Comparison of ENCODE assay signal across 10 mouse cellular contexts in genomic region chr4:132743992-132744911, GRCm38 (mm10). TPM values are rescaled to one million over a fixed set of nuclear protein-coding genes. Genes with fewer than 3 reads are reported as not detected.
DNase-seq lines count a peak whose midpoint lies in the region; ATAC-seq and TF ChIP-seq lines count a peak whose summit lies in the region.
"Had no signal": no experiment of that assay in that cellular context is flagged by ENCODE, and none has a peak within 500 bp of the region (broad histone marks: within the 10 kb centered on the region; RNA-seq: fewer than 3 reads in every experiment).

No protein-coding gene starts in this region.

- peak; percentile 36 for ATAC-seq in heart, embryonic 14.5 days (ENCODE audit: insufficient number of reproducible peaks, insufficient read depth, low FRiP score, low read depth)
- peak; percentile 72 for ATAC-seq in megakaryocyte-erythroid progenitor cell, adult 5-6 weeks (replicated peaks; ENCODE audit: low FRiP score, low TSS enrichment, poor library complexity, severe bottlenecking)
- ATAC-seq in cerebellum, adult (ENCODE audit: insufficient number of reproducible peaks, low FRiP score, low TSS enrichment): no peak
- ATAC-seq in erythroid progenitor cell, adult 5-6 weeks (replicated peaks; ENCODE audit: low FRiP score, poor library complexity, severe bottlenecking): no peak

- no peaks in the 10 kb centered on the region for H3K27me3 ChIP-seq in heart, embryonic 14.5 days (ENCODE audit: control insufficient read depth, insufficient read depth, low read length)
- H3K27me3 ChIP-seq in cerebellum, adult 2 months (ENCODE audit: control insufficient read depth, insufficient read depth, low read length): no peaks in the 10 kb centered on the region
- H3K27me3 ChIP-seq: heart, embryonic 13.5 days had no signal

- no peak overlapping the region for H3K4me2 ChIP-seq in heart, embryonic 14.5 days (ENCODE audit: low read length)
- H3K4me2 ChIP-seq: heart, embryonic 13.5 days had no signal

- H3K27ac ChIP-seq in heart, embryonic 14.5 days (replicated peaks in 1 of 2; ENCODE audit: control insufficient read depth in 1 of 2, insufficient read depth in 1 of 2, low read depth in 2 of 2, low read length in 2 of 2): 0 out of 4 replicates have a peak overlapping the region, but pooled peaks of 1 of the 2 experiments have one; percentile 2
- H3K27ac ChIP-seq in cerebellum, adult 2 months (ENCODE audit: insufficient read depth, low read length): no peak overlapping the region
- H3K27ac ChIP-seq: heart, embryonic 13.5 days had no signal

- H3K9me3 ChIP-seq in heart, embryonic 14.5 days (ENCODE audit: control insufficient read depth, low read length): no peaks in the 10 kb centered on the region
- H3K9me3 ChIP-seq: heart, embryonic 13.5 days had no signal

- peaks cover 6 to 7% of the 10 kb centered on the region in 2 experiments; a peak in 3 of 4 replicates for H3K4me1 ChIP-seq in heart, embryonic 14.5 days (ENCODE audit: control insufficient read depth in 2 of 2, insufficient read depth in 2 of 2, low read length in 2 of 2)
- no peaks in the 10 kb centered on the region for H3K4me1 ChIP-seq in cerebellum, adult 2 months (ENCODE audit: control insufficient read depth, insufficient read depth, low read length)

- TF ChIP-seq CTCF in cerebellum, adult 2 months (IDR thresholded peaks at IDR 0.05; ENCODE audit: borderline replicate concordance, insufficient read depth, low read depth, low read length): no peak

- no peak overlapping the region for H3K4me3 ChIP-seq in heart, embryonic 14.5 days (ENCODE audit: control insufficient read depth in 1 of 2, insufficient read depth in 1 of 2, low read depth in 1 of 2, low read length in 2 of 2)
- no peak overlapping the region for H3K4me3 ChIP-seq in cerebellum, adult 2 months (replicated peaks; ENCODE audit: insufficient read depth, low read depth, low read length)
- H3K4me3 ChIP-seq: heart, embryonic 13.5 days had no signal

- no peak overlapping the region for H3K9ac ChIP-seq in heart, embryonic 14.5 days (ENCODE audit: low read length)
- H3K9ac ChIP-seq: heart, embryonic 13.5 days had no signal

- H3K36me3 ChIP-seq in heart, embryonic 14.5 days (ENCODE audit: control insufficient read depth, insufficient read depth, low read length): no peaks in the 10 kb centered on the region
- H3K36me3 ChIP-seq: heart, embryonic 13.5 days had no signal

- intact Hi-C loops in heart, postnatal 36 days (cut with DNase I): no loop called here

- DNase-seq in heart, postnatal 36 days: no peak
- peak; percentile 45 for DNase-seq in R1 (ENCODE audit: low read depth, low spot score)
- DNase-seq in heart, postnatal 4 days: peak; percentile 37
- no peak for DNase-seq in cerebellum, adult 2 months
- DNase-seq: cerebellum, adult 11 months had no signal

- no peak for TF ChIP-seq POLR2A in cerebellum, adult 2 months (IDR thresholded peaks at IDR 0.05; ENCODE audit: borderline replicate concordance, insufficient read depth, low read length)

- WGBS in heart, embryonic 14.5 days: 46% methylated on average over 11 of the region's 11 CpGs
- WGBS in cerebellum, adult 2 months: 29% methylated on average over 11 of the region's 11 CpGs

RNA-seq across cellular contexts. Expression of gene Xkr8, which starts 11.9 kb away (rescaled TPM):
- polyA plus RNA-seq in heart, embryonic 14.5 days (2014; fragmentation: Nextera tagmentation; extraction: Ambion mirVana): 4.7 and 4.9 TPM in 2 replicates
- total RNA-seq in heart, postnatal 36 days (2021): 1 to 10 TPM; 1.7 to 1.9 TPM
- 1 to 10 TPM; 2.0 to 2.5 TPM for total RNA-seq in heart, postnatal 4 days (2021)
- 0.92 and 2.9 TPM in 2 replicates for total RNA-seq in megakaryocyte-erythroid progenitor cell, adult 5-6 weeks (2014; fragmentation: Nextera tagmentation)
- 0.42 and 1.9 TPM in 2 replicates for total RNA-seq in megakaryocyte-erythroid progenitor cell, adult 5-6 weeks (2017)
- 7.4 and 7.6 TPM in 2 replicates for polyA plus RNA-seq in cerebellum, adult 2 months (2012; rRNA removed)
- 0.42 TPM in 1 of 2 replicates, not detected in the other for total RNA-seq in erythroid progenitor cell, adult 5-6 weeks (2015; ENCODE audit: low replicate concordance)
- total RNA-seq in erythroid progenitor cell, adult 5-6 weeks (2017; ENCODE audit: low replicate concordance): 0.08 and 0.64 TPM in 2 replicates

RNA-seq across cellular contexts. Expression of gene Smpdl3b, which starts 12.8 kb away (rescaled TPM):
- polyA plus RNA-seq in heart, embryonic 14.5 days (2014; fragmentation: Nextera tagmentation; extraction: Ambion mirVana): 4.4 TPM in 2 replicates
- under 1 TPM; 0.61 to 0.89 TPM for total RNA-seq in heart, postnatal 36 days (2021)
- total RNA-seq in heart, postnatal 4 days (2021): 1 to 10 TPM; 1.3 to 1.4 TPM
- not detected in 2 replicates for total RNA-seq in megakaryocyte-erythroid progenitor cell, adult 5-6 weeks (2014; fragmentation: Nextera tagmentation)
- not detected in 2 replicates for total RNA-seq in megakaryocyte-erythroid progenitor cell, adult 5-6 weeks (2017)
- polyA plus RNA-seq in cerebellum, adult 2 months (2012; rRNA removed): 1.6 and 1.9 TPM in 2 replicates
- total RNA-seq in erythroid progenitor cell, adult 5-6 weeks (2015; ENCODE audit: low replicate concordance): 2.5 TPM in 1 of 2 replicates, not detected in the other
- not detected in 2 replicates for total RNA-seq in erythroid progenitor cell, adult 5-6 weeks (2017; ENCODE audit: low replicate concordance)

RNA-seq across cellular contexts. Expression of gene Rpa2, which starts 23.9 kb away (rescaled TPM):
- polyA plus RNA-seq in heart, embryonic 14.5 days (2014; fragmentation: Nextera tagmentation; extraction: Ambion mirVana): 74.3 and 78.8 TPM in 2 replicates
- 10 to 100 TPM; 11.6 to 15.0 TPM for total RNA-seq in heart, postnatal 36 days (2021)
- 10 to 100 TPM; 36.5 to 42.5 TPM for total RNA-seq in heart, postnatal 4 days (2021)
- 108 and 128 TPM in 2 replicates for total RNA-seq in megakaryocyte-erythroid progenitor cell, adult 5-6 weeks (2014; fragmentation: Nextera tagmentation)
- total RNA-seq in megakaryocyte-erythroid progenitor cell, adult 5-6 weeks (2017): 52.6 and 55.3 TPM in 2 replicates
- 20.0 and 21.3 TPM in 2 replicates for polyA plus RNA-seq in cerebellum, adult 2 months (2012; rRNA removed)
- 32.7 and 54.4 TPM in 2 replicates for total RNA-seq in erythroid progenitor cell, adult 5-6 weeks (2015; ENCODE audit: low replicate concordance)
- 28.4 and 51.9 TPM in 2 replicates for total RNA-seq in erythroid progenitor cell, adult 5-6 weeks (2017; ENCODE audit: low replicate concordance)

RNA-seq across cellular contexts. Expression of gene Themis2, which starts 51.9 kb away (rescaled TPM):
- 1.2 and 1.7 TPM in 2 replicates for polyA plus RNA-seq in heart, embryonic 14.5 days (2014; fragmentation: Nextera tagmentation; extraction: Ambion mirVana)
- total RNA-seq in heart, postnatal 36 days (2021): 1 to 10 TPM; 2.2 to 2.9 TPM
- total RNA-seq in heart, postnatal 4 days (2021): 1 to 10 TPM; 2.9 to 3.4 TPM
- total RNA-seq in megakaryocyte-erythroid progenitor cell, adult 5-6 weeks (2014; fragmentation: Nextera tagmentation): 2.0 and 3.9 TPM in 2 replicates
- 0.80 and 1.7 TPM in 2 replicates for total RNA-seq in megakaryocyte-erythroid progenitor cell, adult 5-6 weeks (2017)
- polyA plus RNA-seq in cerebellum, adult 2 months (2012; rRNA removed): 0.41 and 0.44 TPM in 2 replicates
- 5.4 and 12.6 TPM in 2 replicates for total RNA-seq in erythroid progenitor cell, adult 5-6 weeks (2015; ENCODE audit: low replicate concordance)
- total RNA-seq in erythroid progenitor cell, adult 5-6 weeks (2017; ENCODE audit: low replicate concordance): 5.4 and 7.5 TPM in 2 replicates

Comparison
In these comparisons a context has a peak if more than half of its experiments do, and no peak if none do; other contexts are left out.
1. DNase-seq: peak in R1 (single experiment) and heart, postnatal 4 days (single experiment); none in heart, postnatal 36 days (0 of 2) and cerebellum, adult 2 months (0 of 2).
2. ATAC-seq: peak in heart, embryonic 14.5 days (single experiment) and megakaryocyte-erythroid progenitor cell, adult 5-6 weeks (single experiment); none in cerebellum, adult (single experiment) and erythroid progenitor cell, adult 5-6 weeks (single experiment).